28 mouse cellular contexts compared by ENCODE assay signal in the genomic region with DNA sequence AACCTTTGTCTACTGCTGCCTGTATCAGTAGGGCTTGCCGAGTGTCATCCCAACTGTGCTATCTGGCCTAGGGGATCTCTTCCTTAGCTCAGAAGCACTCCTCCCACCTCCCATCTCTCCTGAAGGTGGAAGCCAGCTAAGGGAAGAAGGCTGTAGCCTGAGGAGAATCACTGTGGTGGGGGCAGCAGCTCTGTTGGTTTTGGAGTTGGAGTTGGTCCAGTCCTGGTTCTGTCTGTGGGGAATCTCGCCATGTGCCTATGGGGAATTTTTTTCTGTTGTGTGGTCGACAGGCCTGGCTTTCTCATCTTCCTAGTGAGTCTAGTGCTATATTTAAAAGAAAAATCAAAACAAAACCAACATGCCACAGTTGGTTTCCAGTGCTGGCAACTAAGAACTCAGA. TPM values are rescaled to one million over a fixed set of nuclear protein-coding genes. Genes with fewer than 3 reads are reported as not detected.
DNase-seq lines count a peak whose midpoint lies in the region; ATAC-seq and TF ChIP-seq lines count a peak whose summit lies in the region.
"Had no signal": no experiment of that assay in that cellular context is flagged by ENCODE, and none has a peak within 500 bp of the region (broad histone marks: within the 10 kb centered on the region; RNA-seq: fewer than 3 reads in every experiment).

No protein-coding gene starts in this region.

- H3K9ac ChIP-seq in embryonic facial prominence, embryonic 13.5 days: no peak overlapping the region; the same call in 1 of the 2 replicates
- H3K9ac ChIP-seq in embryonic facial prominence, embryonic 14.5 days (ENCODE audit: low read depth, low read length): no peak overlapping the region
- H3K9ac ChIP-seq in heart, embryonic 12.5 days: no peak overlapping the region
- H3K9ac ChIP-seq: forebrain, postnatal 0 days; heart, embryonic 15.5 days; hindbrain, embryonic 15.5 days had no signal

- H3K27me3 ChIP-seq in embryonic facial prominence, embryonic 13.5 days: no peaks in the 10 kb centered on the region
- no peaks in the 10 kb centered on the region for H3K27me3 ChIP-seq in embryonic facial prominence, embryonic 10.5 days (replicated peaks; ENCODE audit: low read depth, poor library complexity, severe bottlenecking)
- H3K27me3 ChIP-seq in embryonic facial prominence, embryonic 14.5 days (replicated peaks; ENCODE audit: control insufficient read depth, insufficient read depth, low read length): no peaks in the 10 kb centered on the region
- no peaks in the 10 kb centered on the region for H3K27me3 ChIP-seq in heart, embryonic 12.5 days (replicated peaks)
- H3K27me3 ChIP-seq: heart, embryonic 15.5 days; hindbrain, embryonic 15.5 days; Patski had no signal

- H3K9me3 ChIP-seq in embryonic facial prominence, embryonic 13.5 days: no peaks in the 10 kb centered on the region
- H3K9me3 ChIP-seq in embryonic facial prominence, embryonic 10.5 days: no peaks in the 10 kb centered on the region
- no peaks in the 10 kb centered on the region for H3K9me3 ChIP-seq in embryonic facial prominence, embryonic 14.5 days (ENCODE audit: control insufficient read depth, low read length)
- H3K9me3 ChIP-seq in heart, embryonic 12.5 days (replicated peaks): no peaks in the 10 kb centered on the region
- H3K9me3 ChIP-seq: forebrain, embryonic 10.5 days; heart, embryonic 15.5 days; hindbrain, embryonic 15.5 days had no signal

- no peak overlapping the region for H3K4me3 ChIP-seq in embryonic facial prominence, embryonic 13.5 days
- H3K4me3 ChIP-seq in embryonic facial prominence, embryonic 10.5 days: no peak overlapping the region
- H3K4me3 ChIP-seq in gastrocnemius, adult 2 months: no peak overlapping the region
- H3K4me3 ChIP-seq in embryonic facial prominence, embryonic 14.5 days (ENCODE audit: low read depth, low read length): no peak overlapping the region
- H3K4me3 ChIP-seq in heart, embryonic 12.5 days: no peak overlapping the region
- H3K4me3 ChIP-seq: forebrain, embryonic 10.5 days; heart, embryonic 15.5 days; hindbrain, embryonic 15.5 days had no signal

- no peak overlapping the region for H3K4me2 ChIP-seq in embryonic facial prominence, embryonic 13.5 days
- no peak overlapping the region for H3K4me2 ChIP-seq in embryonic facial prominence, embryonic 14.5 days (ENCODE audit: low read depth, low read length)
- no peak overlapping the region for H3K4me2 ChIP-seq in heart, embryonic 12.5 days
- H3K4me2 ChIP-seq: heart, embryonic 11.5 days; heart, embryonic 15.5 days; hindbrain, embryonic 15.5 days had no signal

- no peak for ATAC-seq in embryonic facial prominence, embryonic 13.5 days (ENCODE audit: insufficient number of reproducible peaks, insufficient read depth, low FRiP score, low TSS enrichment, low read depth)
- no peak for ATAC-seq in embryonic facial prominence, embryonic 14.5 days (ENCODE audit: low read depth)
- ATAC-seq in heart, embryonic 12.5 days (ENCODE audit: insufficient number of reproducible peaks, low FRiP score): no peak
- ATAC-seq: forebrain, embryonic 14.5 days; forebrain, postnatal 0 days; intestine, postnatal 0 days had no signal

- WGBS in embryonic facial prominence, embryonic 13.5 days: 60% methylated on average over 3 of the region's 3 CpGs
- WGBS in embryonic facial prominence, embryonic 10.5 days: 77% methylated on average over 3 of the region's 3 CpGs
- WGBS in embryonic facial prominence, embryonic 14.5 days: 50% methylated on average over 3 of the region's 3 CpGs
- 66% methylated on average over 3 of the region's 3 CpGs for WGBS in heart, embryonic 12.5 days

- peaks cover 35% of the 10 kb centered on the region for H3K4me1 ChIP-seq in embryonic facial prominence, embryonic 13.5 days
- peaks cover 30% of the 10 kb centered on the region for H3K4me1 ChIP-seq in embryonic facial prominence, embryonic 10.5 days
- H3K4me1 ChIP-seq in embryonic facial prominence, embryonic 14.5 days (ENCODE audit: control insufficient read depth, insufficient read depth, low read length): peaks cover 15% of the 10 kb centered on the region
- H3K4me1 ChIP-seq in heart, embryonic 12.5 days (replicated peaks): peaks cover 31% of the 10 kb centered on the region

- H3K36me3 ChIP-seq in embryonic facial prominence, embryonic 13.5 days: no peaks in the 10 kb centered on the region
- H3K36me3 ChIP-seq in embryonic facial prominence, embryonic 10.5 days (replicated peaks): peaks cover 15% of the 10 kb centered on the region
- H3K36me3 ChIP-seq in embryonic facial prominence, embryonic 14.5 days (ENCODE audit: control insufficient read depth, insufficient read depth, low read length): no peaks in the 10 kb centered on the region
- H3K36me3 ChIP-seq in heart, embryonic 12.5 days: no peaks in the 10 kb centered on the region
- H3K36me3 ChIP-seq: heart, embryonic 15.5 days; hindbrain, embryonic 15.5 days had no signal

- H3K27ac ChIP-seq in embryonic facial prominence, embryonic 13.5 days: peak overlapping the region; percentile 71
- no peak overlapping the region for H3K27ac ChIP-seq in embryonic facial prominence, embryonic 10.5 days (replicated peaks)
- H3K27ac ChIP-seq in gastrocnemius, adult 2 months: 0 out of 2 replicates have a peak overlapping the region, but pooled peaks have one; percentile 21
- peak overlapping the region; percentile 29; the same call in 1 of the 2 replicates for H3K27ac ChIP-seq in embryonic facial prominence, embryonic 14.5 days (replicated peaks; ENCODE audit: low read depth, low read length)
- no peak overlapping the region for H3K27ac ChIP-seq in heart, embryonic 12.5 days (ENCODE audit: poor library complexity, severe bottlenecking)
- H3K27ac ChIP-seq: forebrain, embryonic 10.5 days; heart, embryonic 15.5 days; hindbrain, embryonic 15.5 days had no signal

- DNase-seq in embryonic facial prominence, embryonic 10.5 days (ENCODE audit: low spot score): no peak
- no peak for DNase-seq in gastrocnemius, adult 2 months
- no peak for DNase-seq in gastrocnemius, postnatal 25 days
- DNase-seq in right cerebral cortex, adult 18-20 months: peak; percentile 29
- no peak for DNase-seq in right cerebral cortex, postnatal 4 days
- DNase-seq in embryonic facial prominence, embryonic 14.5 days (ENCODE audit: low spot score): peak; percentile 16
- DNase-seq: adrenal gland, postnatal 10 days; adrenal gland, postnatal 36 days; cerebellum, adult 11-12 months; cerebellum, adult 8-10 months; cerebellum, postnatal 10 days; cerebellum, postnatal 36 days; embryo, embryonic 11 days; forebrain, postnatal 0 days; gastrocnemius, postnatal 10 days; heart, adult 11 months; heart, postnatal 10 days; heart, postnatal 36 days; kidney, adult 2 months had no signal

- intact Hi-C loops in gastrocnemius, adult 2 months (cut with DNase I): no loop called here

- no peak for TF ChIP-seq CTCF in gastrocnemius, adult 2 months (IDR thresholded peaks at IDR 0.05)

RNA-seq across cellular contexts. Expression of gene Dcun1d4, which starts 16.6 kb away (rescaled TPM):
- polyA plus RNA-seq in embryonic facial prominence, embryonic 13.5 days (2015; fragmentation: Nextera tagmentation; extraction: Ambion mirVana): 28.6 and 30.8 TPM in 2 replicates
- 46.6 and 46.8 TPM in 2 replicates for polyA plus RNA-seq in embryonic facial prominence, embryonic 10.5 days (2016; fragmentation: Nextera tagmentation; extraction: Ambion mirVana)
- total RNA-seq in gastrocnemius, adult 2 months (2021): 10 to 100 TPM; 10.5 to 12.2 TPM
- total RNA-seq in gastrocnemius, postnatal 25 days (2021): 1 to 10 TPM; 8.1 to 9.0 TPM
- 25.7 and 26.4 TPM in 2 replicates for polyA plus RNA-seq in embryonic facial prominence, embryonic 14.5 days (2014; fragmentation: Nextera tagmentation; extraction: Ambion mirVana)
- polyA plus RNA-seq in heart, embryonic 12.5 days (2016; fragmentation: Nextera tagmentation; extraction: Ambion mirVana): 21.3 and 23.5 TPM in 2 replicates

Comparison
In these comparisons a context has a peak if more than half of its experiments do, and no peak if none do; other contexts are left out.
1. H3K27ac ChIP-seq: peak in embryonic facial prominence, embryonic 13.5 days (single experiment), gastrocnemius, adult 2 months (single experiment) and embryonic facial prominence, embryonic 14.5 days (single experiment); none in embryonic facial prominence, embryonic 10.5 days (single experiment) and heart, embryonic 12.5 days (single experiment).
2. DNase-seq: peak in right cerebral cortex, adult 18-20 months (single experiment) and embryonic facial prominence, embryonic 14.5 days (single experiment); none in embryonic facial prominence, embryonic 10.5 days (single experiment), gastrocnemius, adult 2 months (single experiment), gastrocnemius, postnatal 25 days (single experiment) and right cerebral cortex, postnatal 4 days (single experiment).